Mouse (Mus musculus): ENCODE results near the gene Zbtb16.

DNA sequence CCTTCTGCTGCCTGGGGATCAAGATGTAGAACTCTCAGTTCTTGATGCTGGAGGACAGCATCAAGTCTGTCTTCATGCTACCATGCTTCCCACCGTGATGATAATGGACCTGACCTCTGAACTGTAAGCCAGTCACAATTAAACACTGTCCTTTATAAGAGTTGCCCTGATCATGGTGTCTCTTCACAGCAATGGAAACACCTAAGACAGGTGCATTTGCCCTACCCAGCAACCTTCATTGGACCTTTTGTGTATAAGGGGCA lies 146.4 kb downstream of the Zbtb16 start:
- no peak for TF ChIP-seq EP300 (IDR thresholded peaks at IDR 0.05; ENCODE audit: low read depth)
- no peak for TF ChIP-seq CTCF (IDR thresholded peaks at IDR 0.05; ENCODE audit: low read depth)
